Mouse (Mus musculus) CH12.LX (cell line): Measurements from ENCODE around the gene Hgd. TPM values are rescaled to one million over a fixed set of nuclear protein-coding genes. Genes with fewer than 3 reads are reported as not detected.

Source experiments
- DNase-seq: peaks from one replicate; pipeline ENCODE4 v3.0.0-alpha.2; 2013; ENCODE audit errors: extremely low read depth
- H3K27ac ChIP-seq: 2 replicates; pipeline ENCODE4 v1.5.1; 2012; ENCODE audit warnings: low read depth, mild to moderate bottlenecking, control low read depth, moderate library complexity; ENCODE audit not compliant: insufficient read depth
- H3K27me3 ChIP-seq: replicated peaks from 2 replicates; pipeline ENCODE3; 2012; ENCODE audit warnings: inconsistent platforms
- H3K36me3 ChIP-seq, 2 experiments: replicated peaks in 1 of 2; 2 replicates each; pipeline versions ENCODE3 to v1.6.1; 2012; ENCODE audit warnings: inconsistent platforms in 1 of 2, low read length in 1 of 2, mild to moderate bottlenecking in 1 of 2, mixed read lengths in 1 of 2, moderate library complexity in 1 of 2; ENCODE audit not compliant: control insufficient read depth in 1 of 2, insufficient read depth in 1 of 2
- H3K4me1 ChIP-seq, 2 experiments: 2 replicates each; pipeline ENCODE4 v1.6.1; 2012; ENCODE audit warnings: inconsistent platforms in 1 of 2, moderate library complexity in 1 of 2; ENCODE audit not compliant: insufficient read depth in 2 of 2, control insufficient read depth in 1 of 2
- H3K4me2 ChIP-seq: 2 replicates; pipeline ENCODE4 v1.6.1; 2012; ENCODE audit warnings: low read depth, mild to moderate bottlenecking, control low read depth; ENCODE audit not compliant: poor library complexity, insufficient read depth, severe bottlenecking
- H3K4me3 ChIP-seq, 3 experiments: fragments of 150-350 bp in 1 of 3; sonication (generic) in 1 of 3; replicated peaks in 1 of 3; 2 replicates each; pipeline versions ENCODE3 to v1.5.1; 2011 to 2012; ENCODE audit warnings: low read depth in 2 of 3, low read length in 2 of 3, mild to moderate bottlenecking in 2 of 3, moderate library complexity in 2 of 3, control low read depth in 1 of 3, improper control_type of control experiment in 1 of 3, inconsistent platforms in 1 of 3, mixed read lengths in 1 of 3; ENCODE audit not compliant: poor library complexity in 1 of 3
- H3K79me2 ChIP-seq: replicated peaks from 2 replicates; pipeline ENCODE4 v1.6.1; 2012; ENCODE audit warnings: mild to moderate bottlenecking, moderate library complexity; ENCODE audit not compliant: control insufficient read depth, poor library complexity, insufficient read depth, severe bottlenecking; ENCODE audit errors: extremely low read depth
- H3K9ac ChIP-seq: 2 replicates; pipeline ENCODE4 v1.6.1; 2012; ENCODE audit warnings: low read depth, mild to moderate bottlenecking, control low read depth, moderate library complexity; ENCODE audit not compliant: insufficient read depth
- H3K9me3 ChIP-seq: replicated peaks from 2 replicates; pipeline ENCODE3; 2012; ENCODE audit warnings: low read length, inconsistent platforms, mixed read lengths
- BHLHE40 ChIP-seq: IDR thresholded peaks from 2 replicates; pipeline ENCODE4 v1.6.1; 2011; ENCODE audit warnings: mild to moderate bottlenecking, low read depth, low read length, improper control_type of control experiment
- CHD1 ChIP-seq: IDR thresholded peaks from 2 replicates; pipeline ENCODE4 v1.6.1; 2012; ENCODE audit warnings: low read depth, low read length, improper control_type of control experiment, inconsistent platforms
- CTCF ChIP-seq, 2 experiments: IDR thresholded peaks in 1 of 2; conservative IDR thresholded peaks in 1 of 2; 2 replicates each; pipeline ENCODE4 v1.5.1; 2011 to 2012; ENCODE audit warnings: low read depth in 2 of 2, low read length in 2 of 2, improper control_type of control experiment in 1 of 2, inconsistent platforms in 1 of 2, mild to moderate bottlenecking in 1 of 2, moderate library complexity in 1 of 2
- E2F4 ChIP-seq: IDR thresholded peaks from 2 replicates; pipeline ENCODE4 v1.6.1; 2011; ENCODE audit warnings: low read depth, low read length, improper control_type of control experiment; ENCODE audit not compliant: insufficient replicate concordance
- ETS1 ChIP-seq: conservative IDR thresholded peaks from 2 replicates; pipeline ENCODE4 v1.6.1; 2012; ENCODE audit warnings: low read depth, mild to moderate bottlenecking, inconsistent platforms, low read length, improper control_type of control experiment, moderate library complexity
- GABPA ChIP-seq: IDR thresholded peaks from 2 replicates; pipeline ENCODE4 v1.6.1; 2012; ENCODE audit warnings: low read depth, low read length, improper control_type of control experiment, inconsistent platforms; ENCODE audit not compliant: insufficient replicate concordance
- HCFC1 ChIP-seq: IDR thresholded peaks from 2 replicates; pipeline ENCODE4 v1.6.1; 2012; ENCODE audit warnings: low read depth, mild to moderate bottlenecking, inconsistent platforms, low read length, improper control_type of control experiment
- IRF4 ChIP-seq: IDR thresholded peaks from 2 replicates; pipeline ENCODE4 v1.6.1; 2014; ENCODE audit warnings: low read depth, mild to moderate bottlenecking, inconsistent platforms, low read length, improper control_type of control experiment
- JUND ChIP-seq: conservative IDR thresholded peaks from 2 replicates; pipeline ENCODE4 v1.6.1; 2011; ENCODE audit warnings: low read depth, low read length, improper control_type of control experiment
- KAT2A ChIP-seq: IDR thresholded peaks from 2 replicates; pipeline ENCODE4 v1.6.1; 2012; ENCODE audit warnings: low read length, improper control_type of control experiment, inconsistent platforms; ENCODE audit not compliant: insufficient replicate concordance
- MEF2A ChIP-seq: IDR thresholded peaks from 2 replicates; pipeline ENCODE4 v1.6.1; 2014; ENCODE audit warnings: low read depth, mild to moderate bottlenecking, inconsistent platforms, low read length, improper control_type of control experiment, borderline replicate concordance
- MXI1 ChIP-seq: IDR thresholded peaks from 2 replicates; pipeline ENCODE4 v1.6.1; 2011; ENCODE audit warnings: mild to moderate bottlenecking, low read depth, low read length, improper control_type of control experiment
- NELFE ChIP-seq: IDR thresholded peaks from 2 replicates; pipeline ENCODE4 v1.6.1; 2011; ENCODE audit warnings: low read depth, low read length, improper control_type of control experiment
- NRF1 ChIP-seq: IDR thresholded peaks from 2 replicates; pipeline ENCODE4 v1.6.1; 2014; ENCODE audit warnings: low read depth, mild to moderate bottlenecking, inconsistent platforms, low read length, improper control_type of control experiment, moderate library complexity
- PAX5 ChIP-seq: IDR thresholded peaks from 2 replicates; pipeline ENCODE4 v1.6.1; 2012; ENCODE audit warnings: low read length, inconsistent platforms, mixed read lengths
- POLR2AphosphoS2 ChIP-seq: IDR thresholded peaks from 2 replicates; pipeline ENCODE4 v1.6.1; 2011; ENCODE audit warnings: low read depth, low read length, improper control_type of control experiment
- RAD21 ChIP-seq: IDR thresholded peaks from 2 replicates; pipeline ENCODE4 v1.6.1; 2011; ENCODE audit warnings: low read depth, mild to moderate bottlenecking, low read length, improper control_type of control experiment, moderate library complexity
- RCOR1 ChIP-seq: conservative IDR thresholded peaks from 2 replicates; pipeline ENCODE4 v1.6.1; 2012; ENCODE audit warnings: low read depth, mild to moderate bottlenecking, inconsistent platforms, low read length, improper control_type of control experiment
- SMC3 ChIP-seq: IDR thresholded peaks from 2 replicates; pipeline ENCODE4 v1.6.1; 2011; ENCODE audit warnings: low read depth, low read length, improper control_type of control experiment
- TBP ChIP-seq: conservative IDR thresholded peaks from 2 replicates; pipeline ENCODE4 v1.6.1; 2011; ENCODE audit warnings: low read depth, low read length, improper control_type of control experiment
- ZKSCAN1 ChIP-seq: IDR thresholded peaks from 2 replicates; pipeline ENCODE4 v1.6.1; 2012; ENCODE audit warnings: low read depth, inconsistent platforms, low read length, improper control_type of control experiment, borderline replicate concordance
- ZMIZ1 ChIP-seq: IDR thresholded peaks from 2 replicates; pipeline ENCODE4 v1.6.1; 2012; ENCODE audit warnings: low read depth, mild to moderate bottlenecking, inconsistent platforms, low read length, improper control_type of control experiment
- ZNF384 ChIP-seq: IDR thresholded peaks from 2 replicates; pipeline ENCODE4 v1.6.1; 2012; ENCODE audit warnings: low read depth, low read length, improper control_type of control experiment, inconsistent platforms
- dilution Hi-C: fragments of 300-500 bp; cut with MboI; formaldehyde crosslinking; loops from 2 replicates; pipeline ENCODE4 v1.14.3; 2020; ENCODE audit warnings: low sequenced_read_pairs; ENCODE audit not compliant: extremely low pct_unique_long_range_greater_than_20kb, extremely low pct_ligation_motif_present
- in situ Hi-C: fragments of 300-500 bp; cut with MboI; formaldehyde crosslinking; loops from 3 replicates; pipeline ENCODE4 v1.14.3; 2019; ENCODE audit warnings: low sequenced_read_pairs, low pct_ligation_motif_present, low pct_unique_long_range_greater_than_20kb, mixed read lengths
- polyA plus RNA-seq: library from polyadenylated mRNA; unstranded; fragments of >175 nt; gene quantifications from 2 replicates; pipeline ENCODE4 v1.2.1, GENCODE M21; 2012; ENCODE audit warnings: low read depth; ENCODE audit not compliant: insufficient read length
- total RNA-seq, 2 experiments: library from RNA; depleted of rRNA; stranded (reverse); fragments of 300-350 nt in 1 of 2; fragments of >200 nt in 1 of 2; gene quantifications; 2 replicates each; pipeline ENCODE4 v1.2.3; 2012 to 2014

The Hgd gene
- total and polyA plus RNA-seq, 3 experiments, result not detected

DNA sequence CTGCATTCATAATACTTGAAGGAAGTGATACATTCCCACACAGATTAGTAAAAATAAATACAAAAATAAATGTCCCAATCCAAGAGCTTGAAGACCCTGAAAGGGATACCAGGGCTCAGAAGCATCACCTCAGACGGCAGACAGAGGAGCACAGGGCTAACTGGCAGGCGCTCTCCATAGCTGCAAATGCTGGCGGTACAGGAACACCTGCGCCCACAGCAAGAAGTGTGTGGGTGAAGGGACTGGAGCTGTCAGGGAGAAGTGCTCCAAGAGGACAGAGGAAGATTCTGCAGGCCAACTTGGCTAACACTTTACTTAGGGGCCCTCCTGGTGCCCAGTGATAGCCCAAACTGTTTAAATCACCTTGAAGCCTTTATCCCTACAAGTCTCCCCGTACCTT lies 32.1 kb downstream of the Hgd start:
- no peaks in the 10 kb centered on the region for H3K9me3 ChIP-seq
- peaks cover 6 to 24% of the 10 kb centered on the region in 2 experiments for H3K4me1 ChIP-seq
- no peaks in the 10 kb centered on the region for H3K79me2 ChIP-seq
- DNase-seq, result no peak
- TF ChIP-seq KAT2A (no peak), NELFE (no peak), BHLHE40 (no peak), GABPA (no peak), MEF2A (no peak), RAD21 (no peak)
- TF ChIP-seq, all 38 proteins: peak for 0
- Histone ChIP-seq H3K27ac (no peak overlapping the region), H3K4me2 (no peak overlapping the region), H3K9ac (no peak overlapping the region), H3K4me3 (no peak overlapping the region), H3K27me3 (no peaks in the 10 kb centered on the region), H3K36me3 (no peaks in the 10 kb centered on the region)
- in situ Hi-C loops, result no loop called here
- dilution Hi-C loops, result no loop called here

DNA sequence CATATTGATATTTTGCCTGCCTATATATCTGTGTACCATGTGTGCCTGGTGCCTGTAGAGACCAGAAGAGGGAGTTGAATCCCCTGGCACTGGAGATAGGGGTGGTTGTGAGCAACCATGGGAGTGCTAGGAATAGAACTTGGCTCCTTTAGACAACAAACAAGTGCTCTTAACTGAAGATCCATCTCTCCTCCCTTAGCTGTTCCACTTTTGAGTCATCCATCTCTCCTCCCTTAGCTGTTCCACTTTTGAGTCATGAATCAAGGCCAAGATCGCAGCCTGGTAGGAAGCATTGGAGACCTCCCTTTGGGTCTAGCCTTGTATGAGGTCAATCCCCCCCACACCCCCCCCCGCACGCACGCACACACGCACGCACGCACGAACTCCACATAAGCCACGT lies 34.6 kb downstream of the Hgd start:
- in situ Hi-C loops, result no loop called here
- no peak for DNase-seq
- Histone ChIP-seq H3K36me3 (no peaks in the 10 kb centered on the region), H3K27ac (no peak overlapping the region), H3K9ac (no peak overlapping the region), H3K4me2 (no peak overlapping the region), H3K4me3 (no peak overlapping the region), H3K79me2 (no peaks in the 10 kb centered on the region), H3K9me3 (no peaks in the 10 kb centered on the region), H3K4me1 (peaks cover 6 to 24% of the 10 kb centered on the region in 2 experiments), H3K27me3 (no peaks in the 10 kb centered on the region)
- TF ChIP-seq ETS1 (no peak), PAX5 (no peak), BHLHE40 (no peak), IRF4 (peak; percentile 66; the same call in 1 of the 2 replicates), CTCF (conservative IDR thresholded peaks at IDR 0.05 in 1 of 2, IDR thresholded peaks at IDR 0.05 in 1 of 2; ENCODE audit: low read depth in 2 of 2, low read length in 2 of 2) (no peak)
- dilution Hi-C loops, result no loop called here

DNA sequence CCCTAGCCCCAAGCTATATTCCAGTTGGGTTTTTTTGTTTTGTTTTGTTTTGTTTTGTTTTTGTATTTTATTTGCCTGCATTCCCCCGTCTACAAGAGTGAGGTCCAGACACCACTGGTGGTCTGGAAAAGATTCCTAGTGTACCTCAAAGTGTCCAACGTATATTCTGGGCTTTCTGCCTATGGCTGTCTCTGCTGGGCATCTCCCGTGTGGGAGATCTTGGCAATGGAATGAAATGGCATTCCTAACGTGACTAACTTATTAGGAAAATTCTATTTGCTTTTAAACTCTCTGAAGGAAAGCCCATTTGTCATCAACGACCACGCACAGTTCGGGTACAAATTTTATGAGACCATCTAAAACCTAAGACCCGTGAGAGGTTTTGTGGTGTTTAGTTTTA lies 35.5 kb downstream of the Hgd start:
- dilution Hi-C loops, result no loop called here
- H3K36me3 ChIP-seq, result no peaks in the 10 kb centered on the region
- no peaks in the 10 kb centered on the region for H3K27me3 ChIP-seq
- H3K79me2 ChIP-seq, result no peaks in the 10 kb centered on the region
- no peak for TF ChIP-seq MXI1
- no peak for TF ChIP-seq HCFC1
- TF ChIP-seq CTCF (conservative IDR thresholded peaks at IDR 0.05 in 1 of 2, IDR thresholded peaks at IDR 0.05 in 1 of 2; ENCODE audit: low read depth in 2 of 2, low read length in 2 of 2), result no peak
- TF ChIP-seq E2F4, result no peak
- TF ChIP-seq RAD21, result no peak
- no peak for TF ChIP-seq TBP
- TF ChIP-seq MEF2A, result no peak
- no peak for TF ChIP-seq ZKSCAN1
- TF ChIP-seq JUND, result no peak
- no peak for TF ChIP-seq ZMIZ1
- no peak for TF ChIP-seq RCOR1
- no peak for TF ChIP-seq ZNF384
- TF ChIP-seq POLR2AphosphoS2, result no peak
- TF ChIP-seq GABPA, result no peak
- no peak for TF ChIP-seq CHD1
- no peak for TF ChIP-seq SMC3
- no peak for TF ChIP-seq NRF1
- no peaks in the 10 kb centered on the region for H3K9me3 ChIP-seq
- in situ Hi-C loops, result no loop called here
- no peak overlapping the region for H3K9ac ChIP-seq
- H3K4me3 ChIP-seq, result no peak overlapping the region
- H3K27ac ChIP-seq, result no peak overlapping the region
- H3K4me1 ChIP-seq, result peaks cover 6 to 24% of the 10 kb centered on the region in 2 experiments
- DNase-seq, result no peak
- peak overlapping the region; percentile 29; the same call in 1 of the 2 replicates for H3K4me2 ChIP-seq
